27 mouse cellular contexts compared by ENCODE assay signal in the genomic region with DNA sequence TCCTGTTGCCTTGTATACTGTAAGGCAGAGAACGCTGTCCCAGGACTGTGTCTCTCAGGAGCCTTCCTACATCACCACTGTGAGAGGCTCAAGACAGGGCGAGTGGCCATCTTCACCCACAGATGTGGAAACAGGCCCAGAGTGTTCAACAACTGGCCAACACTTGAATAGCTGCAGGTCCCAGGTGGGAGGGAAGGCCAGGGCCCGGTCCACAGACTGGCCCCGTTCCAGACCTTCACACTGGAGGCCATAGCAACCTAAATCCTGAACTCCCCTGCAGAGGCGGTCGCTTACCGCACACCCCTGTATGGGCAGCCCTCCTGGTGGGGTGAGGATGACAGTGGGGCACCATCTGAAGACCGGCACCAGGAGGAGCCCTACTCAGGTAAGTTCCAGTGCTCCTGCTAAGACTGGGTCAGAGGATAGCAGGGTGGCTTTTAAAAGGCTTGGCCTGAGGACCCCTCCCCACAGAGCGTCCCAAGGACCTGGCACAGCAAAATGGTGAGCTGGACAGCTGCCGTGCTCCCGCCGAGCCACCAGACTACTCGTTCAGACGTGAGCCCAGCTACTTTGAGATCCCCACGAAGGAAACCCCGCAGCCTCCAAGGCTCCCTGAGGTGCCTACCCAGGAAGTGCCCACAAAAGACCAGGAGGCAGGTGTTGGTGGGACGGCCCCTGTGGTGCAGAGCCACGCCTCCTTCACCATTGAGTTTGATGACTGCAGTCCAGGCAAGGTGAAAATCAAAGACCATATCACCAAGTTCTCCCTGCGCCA. TPM values are rescaled to one million over a fixed set of nuclear protein-coding genes. Genes with fewer than 3 reads are reported as not detected.
DNase-seq lines count a peak whose midpoint lies in the region; ATAC-seq and TF ChIP-seq lines count a peak whose summit lies in the region.
"Had no signal": no experiment of that assay in that cellular context is flagged by ENCODE, and none has a peak within 500 bp of the region (broad histone marks: within the 10 kb centered on the region; RNA-seq: fewer than 3 reads in every experiment).

No protein-coding gene starts in this region.

- DNase-seq in cerebellum, adult 18-20 months: peak; percentile 24 to 31
- DNase-seq in cerebellum, postnatal 4 days (ENCODE audit: low spot score in 2 of 2): no peak
- peak; percentile 28 for DNase-seq in kidney, adult 2 months
- DNase-seq in kidney, adult 9 months: no peak
- peak; percentile 28 to 31 for DNase-seq in cerebellum, adult 2 months
- DNase-seq in cerebellum, adult 9-11 months: peak; percentile 58
- DNase-seq: adrenal gland, postnatal 36 days; heart, postnatal 14 days; liver, embryonic 13.5 days; lung, adult 18-20 months; midbrain, embryonic 14.5 days; retina, postnatal 1 day; right cerebral cortex, postnatal 25 days; spleen, adult 18-20 months; thymus, postnatal 36 days had no signal

- no peak overlapping the region for H3K4me2 ChIP-seq in neural tube, embryonic 15.5 days
- H3K4me2 ChIP-seq: embryonic facial prominence, embryonic 15.5 days; intestine, embryonic 15.5 days; limb, embryonic 15.5 days; liver, embryonic 13.5 days had no signal

- no peak overlapping the region for H3K9ac ChIP-seq in neural tube, embryonic 15.5 days (replicated peaks)
- H3K9ac ChIP-seq: embryonic facial prominence, embryonic 15.5 days; intestine, embryonic 15.5 days; limb, embryonic 15.5 days; liver, embryonic 13.5 days had no signal

- no peak for TF ChIP-seq POLR2A in kidney, adult 2 months (IDR thresholded peaks at IDR 0.05; ENCODE audit: low read depth, low read length)
- TF ChIP-seq POLR2A in cerebellum, adult 2 months (IDR thresholded peaks at IDR 0.05; ENCODE audit: borderline replicate concordance, insufficient read depth, low read length): no peak

- TF ChIP-seq CTCF in kidney, adult 2 months (conservative IDR thresholded peaks at IDR 0.05; ENCODE audit: insufficient read depth, insufficient read length, low read depth, low read length): no peak
- TF ChIP-seq CTCF in cerebellum, adult 2 months (IDR thresholded peaks at IDR 0.05; ENCODE audit: borderline replicate concordance, insufficient read depth, low read depth, low read length): no peak

- 82% methylated on average over 19 of the region's 19 CpGs for WGBS in kidney, adult 2 months
- WGBS in cerebellum, adult 2 months: 65% methylated on average over 19 of the region's 19 CpGs
- 89% methylated on average over 19 of the region's 19 CpGs for WGBS in neural tube, embryonic 15.5 days

- ATAC-seq in neural tube, embryonic 15.5 days (ENCODE audit: low FRiP score): no peak
- ATAC-seq: CD4-positive, CD25-positive, alpha-beta regulatory T cell, adult 4 months; forebrain, embryonic 14.5 days; hindbrain, embryonic 16.5 days; intestine, embryonic 15.5 days; lung, postnatal 0 days had no signal

- H3K4me1 ChIP-seq in kidney, adult 2 months (ENCODE audit: control insufficient read depth, insufficient read depth, low read length): peaks cover 2% of the 10 kb centered on the region; the same call in 1 of the 2 replicates
- peaks cover 67% of the 10 kb centered on the region for H3K4me1 ChIP-seq in cerebellum, adult 2 months (ENCODE audit: control insufficient read depth, insufficient read depth, low read length)
- H3K4me1 ChIP-seq in neural tube, embryonic 15.5 days: no peaks in the 10 kb centered on the region
- H3K4me1 ChIP-seq: embryonic facial prominence, embryonic 10.5 days; intestine, embryonic 15.5 days; limb, embryonic 10.5 days; liver, embryonic 13.5 days; megakaryocyte, embryonic 14.5 days had no signal

- H3K9me3 ChIP-seq in neural tube, embryonic 15.5 days (replicated peaks): no peaks in the 10 kb centered on the region
- H3K9me3 ChIP-seq: embryonic facial prominence, embryonic 10.5 days; embryonic facial prominence, embryonic 15.5 days; intestine, embryonic 15.5 days; limb, embryonic 10.5 days; limb, embryonic 15.5 days; liver, embryonic 13.5 days; megakaryocyte, embryonic 14.5 days had no signal

- no peak overlapping the region for H3K27ac ChIP-seq in kidney, adult 2 months (ENCODE audit: insufficient read depth, low read depth, low read length)
- no peak overlapping the region for H3K27ac ChIP-seq in cerebellum, adult 2 months (ENCODE audit: insufficient read depth, low read length)
- no peak overlapping the region for H3K27ac ChIP-seq in neural tube, embryonic 15.5 days (replicated peaks)
- H3K27ac ChIP-seq: embryonic facial prominence, embryonic 10.5 days; embryonic facial prominence, embryonic 15.5 days; intestine, embryonic 15.5 days; layer of hippocampus, adult 2 months; limb, embryonic 10.5 days; limb, embryonic 15.5 days; liver, embryonic 13.5 days had no signal

- no peaks in the 10 kb centered on the region for H3K27me3 ChIP-seq in kidney, adult 2 months (replicated peaks; ENCODE audit: control insufficient read depth, insufficient read depth, low read length)
- no peaks in the 10 kb centered on the region for H3K27me3 ChIP-seq in cerebellum, adult 2 months (ENCODE audit: control insufficient read depth, insufficient read depth, low read length)
- H3K27me3 ChIP-seq in neural tube, embryonic 15.5 days (replicated peaks): no peaks in the 10 kb centered on the region
- H3K27me3 ChIP-seq: embryonic facial prominence, embryonic 15.5 days; intestine, embryonic 15.5 days; limb, embryonic 15.5 days; liver, embryonic 13.5 days had no signal

- H3K4me3 ChIP-seq in kidney, adult 2 months (ENCODE audit: insufficient read depth, low read depth, low read length): no peak overlapping the region
- H3K4me3 ChIP-seq in cerebellum, adult 2 months (replicated peaks; ENCODE audit: insufficient read depth, low read depth, low read length): no peak overlapping the region
- H3K4me3 ChIP-seq in neural tube, embryonic 15.5 days (replicated peaks): no peak overlapping the region
- H3K4me3 ChIP-seq: embryonic facial prominence, embryonic 10.5 days; embryonic facial prominence, embryonic 15.5 days; intestine, embryonic 15.5 days; layer of hippocampus, adult 2 months; limb, embryonic 10.5 days; limb, embryonic 15.5 days; liver, embryonic 13.5 days; megakaryocyte, embryonic 14.5 days had no signal

- H3K36me3 ChIP-seq in kidney, adult 2 months (ENCODE audit: control insufficient read depth, insufficient read depth, low read length): peaks cover 10% of the 10 kb centered on the region
- H3K36me3 ChIP-seq in neural tube, embryonic 15.5 days: peaks cover 90% of the 10 kb centered on the region

RNA-seq across cellular contexts. Expression of a gene that starts 14.8 kb away (rescaled TPM):
- 63.4 and 75.3 TPM in 2 replicates for polyA plus RNA-seq in kidney, adult 2 months (2012; rRNA removed)
- polyA plus RNA-seq in cerebellum, adult 2 months (2012; rRNA removed): 102 and 107 TPM in 2 replicates
- 34.7 and 43.3 TPM in 2 replicates for polyA plus RNA-seq in neural tube, embryonic 15.5 days (2015; fragmentation: Nextera tagmentation; extraction: Ambion mirVana)

RNA-seq across cellular contexts. Expression of a gene that starts 25.4 kb away (rescaled TPM):
- polyA plus RNA-seq in kidney, adult 2 months (2012; rRNA removed): 19.6 and 23.7 TPM in 2 replicates
- polyA plus RNA-seq in cerebellum, adult 2 months (2012; rRNA removed): 6.7 and 7.8 TPM in 2 replicates
- 8.4 and 42.0 TPM in 2 replicates for polyA plus RNA-seq in neural tube, embryonic 15.5 days (2015; fragmentation: Nextera tagmentation; extraction: Ambion mirVana)

RNA-seq across cellular contexts. Expression of a gene that starts 56.4 kb away (rescaled TPM):
- 10.7 and 12.1 TPM in 2 replicates for polyA plus RNA-seq in kidney, adult 2 months (2012; rRNA removed)
- 1.5 and 1.8 TPM in 2 replicates for polyA plus RNA-seq in cerebellum, adult 2 months (2012; rRNA removed)
- 1.8 and 2.4 TPM in 2 replicates for polyA plus RNA-seq in neural tube, embryonic 15.5 days (2015; fragmentation: Nextera tagmentation; extraction: Ambion mirVana)

Comparison
In these comparisons a context has a peak if more than half of its experiments do, and no peak if none do; other contexts are left out.
1. DNase-seq: peak in cerebellum, adult 18-20 months (2 of 2), kidney, adult 2 months (single experiment), cerebellum, adult 2 months (2 of 2) and cerebellum, adult 9-11 months (single experiment); none in cerebellum, postnatal 4 days (0 of 2) and kidney, adult 9 months (single experiment).